Mouse (Mus musculus): ENCODE results near the gene Casp12.
A peak's percentile ranks its signal among the peaks of the same experiment; 100 is the strongest.
"Not testable (repeated sequence)": the region's sequence is repeated elsewhere in the genome, so short reads cannot be mapped to it uniquely, and the experiment has no call there.

Gene Casp12

GRCm38 (mm10) chr9:5345291-5345898 is at the start of gene Casp12:
Gene Casp12, plus strand, starts transcription at chr9:5345430.
- DNase-seq (ENCODE audit: low read depth) = no peak

GRCm38 (mm10) chr9:5296354-5297237 is 48.6 kb upstream of the Casp12 start:
- DNase-seq (ENCODE audit: low read depth) = no peak

DNA sequence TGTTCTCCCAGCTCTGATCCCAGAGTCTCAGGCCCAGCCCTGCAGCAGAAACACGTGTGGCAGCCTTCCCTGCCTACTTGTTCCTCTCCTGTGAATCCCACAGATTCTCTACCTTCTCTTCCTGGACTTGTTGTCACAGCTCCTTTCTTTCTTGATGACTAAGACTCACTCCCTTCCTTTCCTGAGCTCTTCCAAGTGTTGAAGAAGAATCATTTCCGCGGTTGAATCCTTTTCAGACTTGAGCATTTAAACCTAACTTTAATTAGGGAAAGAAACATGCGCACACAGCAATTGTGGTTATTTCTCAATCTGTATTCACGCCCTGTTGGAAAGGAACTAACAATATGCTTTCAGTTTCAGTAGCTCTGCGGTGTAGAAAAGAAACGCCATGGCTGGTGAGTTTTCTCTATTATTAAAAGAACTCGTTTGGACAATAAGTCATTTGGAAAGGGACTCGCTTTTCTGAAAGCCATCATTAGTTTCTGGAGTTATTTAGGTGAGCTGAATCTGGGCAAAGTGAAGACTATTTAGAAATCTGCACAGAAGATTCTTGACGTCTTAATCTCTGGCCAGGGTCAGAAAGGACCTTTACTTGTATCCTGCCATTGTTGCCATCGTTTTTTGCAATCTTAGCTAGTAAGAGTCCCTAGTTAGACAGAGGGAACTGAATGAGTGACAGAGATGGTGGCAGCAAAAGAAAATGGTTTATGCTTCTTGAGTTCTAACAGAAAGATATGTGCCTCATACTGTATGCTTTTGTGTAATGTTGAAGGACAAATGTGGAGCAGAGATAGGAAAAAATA is 46.7 kb upstream of the Casp12 start, which contains the start of gene Casp1:
Gene Casp1 (plus strand): TSS at position 189 of the 803 bp plus-strand sequence.
- peak; percentile 17 for DNase-seq (ENCODE audit: low read depth)

DNA sequence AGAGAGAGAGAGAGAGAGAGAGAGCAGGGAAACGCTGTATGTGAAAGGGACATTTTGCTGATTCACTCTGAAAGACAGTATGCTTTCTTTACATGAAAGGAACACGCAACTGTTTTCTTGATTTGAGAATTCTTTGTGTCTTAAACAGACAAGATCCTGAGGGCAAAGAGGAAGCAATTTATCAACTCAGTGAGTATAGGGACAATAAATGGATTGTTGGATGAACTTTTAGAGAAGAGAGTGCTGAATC is 46.2 kb upstream of the Casp12 start:
- no peak for DNase-seq (ENCODE audit: low read depth)

GRCm38 (mm10) chr9:5308561-5308960 is 36.7 kb upstream of the Casp12 start, which contains the start of gene Casp4:
Gene Casp4, plus strand, starts transcription at chr9:5308828.
- peak; percentile 18 for DNase-seq (ENCODE audit: low read depth)

DNA sequence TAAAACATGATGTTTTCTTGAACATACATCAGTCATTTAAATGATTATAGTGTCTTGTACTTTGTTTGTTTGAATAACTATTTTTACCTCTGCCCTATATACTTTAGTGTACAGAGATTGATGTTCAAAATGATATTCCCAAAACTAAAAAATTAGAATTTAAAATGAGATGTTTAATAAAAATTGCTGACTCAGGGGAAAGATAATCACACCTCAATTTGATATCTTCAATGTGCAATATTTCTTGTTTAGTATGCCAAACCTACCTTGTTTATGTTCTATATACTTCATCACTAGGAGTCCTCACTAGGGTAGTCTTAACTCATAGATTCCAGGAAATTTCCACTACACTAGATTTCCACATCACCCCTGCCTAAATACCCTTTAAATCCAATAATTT is 35.1 kb upstream of the Casp12 start:
- DNase-seq (ENCODE audit: low read depth) = no peak

GRCm38 (mm10) chr9:5311435-5311834 is 33.8 kb upstream of the Casp12 start:
- DNase-seq (ENCODE audit: low read depth) = no peak

GRCm38 (mm10) chr9:5328204-5328603 is 17.0 kb upstream of the Casp12 start:
- DNase-seq (ENCODE audit: low read depth) = no peak

DNA sequence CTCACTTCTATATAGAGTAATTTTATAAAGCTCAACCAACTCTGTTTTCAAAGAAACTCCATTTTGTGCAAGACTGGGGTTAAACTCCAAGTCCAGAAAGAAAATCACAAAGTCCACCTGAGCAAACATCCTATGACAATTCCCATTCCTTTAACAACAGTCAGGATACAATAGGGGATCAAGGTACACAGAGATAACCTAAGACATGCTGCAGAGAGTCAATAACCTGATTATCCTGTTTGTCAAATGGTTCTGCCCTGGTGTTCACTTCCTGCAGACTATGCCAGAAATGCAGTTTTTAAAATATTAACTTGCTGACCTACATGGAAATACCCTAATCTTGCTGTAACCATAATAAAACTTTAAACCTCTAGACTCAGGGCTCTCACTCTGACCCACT is 12.8 kb upstream of the Casp12 start:
- no peak for DNase-seq (ENCODE audit: low read depth)

DNA sequence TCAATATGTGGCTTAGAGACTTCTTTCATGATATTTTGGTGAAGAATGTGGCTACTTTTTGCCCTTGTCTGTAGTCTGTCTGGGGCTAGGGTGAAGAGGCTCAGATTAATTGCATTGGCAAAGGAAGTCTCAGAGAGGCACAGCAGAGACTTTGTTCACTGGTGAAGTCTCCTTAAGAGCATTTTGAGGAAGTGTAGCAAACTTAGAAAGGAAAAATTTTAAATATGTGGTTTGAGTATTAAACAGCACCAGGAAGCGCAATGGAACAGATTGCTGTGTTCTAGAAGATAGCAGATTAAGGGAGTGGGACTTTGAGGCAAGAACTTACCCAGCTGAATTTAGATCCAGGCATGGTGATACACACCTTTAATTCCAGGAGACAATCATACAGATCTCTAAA is 11.8 kb upstream of the Casp12 start:
- DNase-seq (ENCODE audit: low read depth) = no peak

GRCm38 (mm10) chr9:5343092-5343491 is 2.1 kb upstream of the Casp12 start:
- no peak for DNase-seq (ENCODE audit: low read depth)

DNA sequence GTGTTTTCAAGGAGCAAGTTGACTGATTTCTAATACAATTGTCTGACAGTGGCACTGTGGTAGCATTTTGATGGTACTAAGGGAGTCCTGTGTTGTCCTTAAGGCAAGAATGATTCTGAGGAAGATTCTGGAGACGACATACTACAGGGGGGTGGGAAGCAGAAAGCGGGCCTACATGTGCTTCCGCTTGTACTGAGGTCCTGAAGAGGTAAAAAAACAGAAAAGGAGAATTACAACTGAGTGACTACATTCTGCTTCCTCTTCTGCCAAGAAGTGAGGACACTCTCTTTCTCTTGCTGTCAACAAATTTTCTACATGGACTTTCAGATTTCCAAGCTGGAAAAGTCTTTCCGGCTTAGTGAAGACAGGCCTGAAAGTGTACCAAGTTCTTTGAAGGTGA is 1.1 kb upstream of the Casp12 start:
- DNase-seq (ENCODE audit: low read depth) = no peak

- DNase-seq (ENCODE audit: low read depth) = no peak
These were observed 2.2 kb downstream of the Casp12 start for GRCm38 (mm10) chr9:5347381-5347780.

GRCm38 (mm10) chr9:5353673-5354072 is 8.4 kb downstream of the Casp12 start:
- no peak for DNase-seq (ENCODE audit: low read depth)

- DNase-seq (ENCODE audit: low read depth) = no peak
These were observed 11.6 kb downstream of the Casp12 start for GRCm38 (mm10) chr9:5356801-5357200.

GRCm38 (mm10) chr9:5393561-5393960 is 48.3 kb downstream of the Casp12 start:
- DNase-seq (ENCODE audit: low read depth) = no peak

GRCm38 (mm10) chr9:5395861-5396260 is 50.6 kb downstream of the Casp12 start:
- DNase-seq (ENCODE audit: low read depth) = not testable (repeated sequence)

DNA sequence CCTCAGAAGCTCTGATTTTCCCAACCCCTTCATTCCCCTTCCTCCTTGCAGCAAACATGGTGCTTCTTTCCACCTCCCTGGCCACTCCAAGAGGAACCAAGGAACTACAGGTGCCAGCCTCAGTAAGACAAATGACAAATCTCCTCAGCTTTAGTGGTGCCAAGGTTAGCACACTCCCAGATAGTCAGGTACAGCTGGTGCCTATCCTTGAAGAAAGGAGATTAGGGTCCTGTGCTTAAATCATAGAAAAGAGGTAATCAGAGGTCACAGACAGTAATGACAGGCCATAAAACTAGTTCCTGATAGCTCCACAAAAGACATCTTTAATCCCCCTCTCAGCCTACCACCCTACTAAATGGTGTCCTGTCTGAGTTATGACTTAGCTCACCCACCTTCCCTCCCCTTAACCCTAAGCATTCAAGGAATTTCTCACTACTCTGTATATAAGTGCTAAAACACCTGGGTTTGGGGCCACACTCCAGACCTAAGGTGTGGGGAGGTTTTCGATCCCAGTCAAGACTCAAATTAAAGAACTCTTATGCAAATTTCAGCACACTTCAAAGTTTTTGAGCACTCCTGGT is 65.8 kb downstream of the Casp12 start:
- DNase-seq (ENCODE audit: low read depth) = no peak

- DNase-seq (ENCODE audit: low read depth) = no peak
These were observed 67.3 kb downstream of the Casp12 start for GRCm38 (mm10) chr9:5412446-5413111.

GRCm38 (mm10) chr9:5417871-5418270 is 72.6 kb downstream of the Casp12 start:
- no peak for DNase-seq (ENCODE audit: low read depth)

Data from naive thymus-derived CD4-positive, alpha-beta T cell, adult 2 months (primary cell).